Mouse (Mus musculus) embryonic facial prominence, embryonic 14.5 days (tissue): ENCODE measurements around the gene Ndufb4. TPM values are rescaled to one million over a fixed set of nuclear protein-coding genes. Genes with fewer than 3 reads are reported as not detected.

Experiments
- ATAC-seq: fragments of 200-750 bp; cut with Nextera tagmentation; 2 replicates; pipeline ENCODE4 v1.8.0; 2017; ENCODE audit warnings: low read depth, moderate number of reproducible peaks, moderate TSS enrichment
- DNase-seq: peaks from one replicate; pipeline ENCODE4 v3.0.0-alpha.2; 2015; ENCODE audit warnings: low spot score
- H3K27ac ChIP-seq: fragments of 300-500 bp; sonication (generic); replicated peaks from 2 replicates; pipeline ENCODE4 v1.5.1; 2014; ENCODE audit warnings: low read depth, mild to moderate bottlenecking, low read length, moderate library complexity
- H3K27me3 ChIP-seq: fragments of 300-500 bp; sonication (generic); replicated peaks from 2 replicates; pipeline ENCODE4 v1.6.1; 2014; ENCODE audit warnings: low read length; ENCODE audit not compliant: control insufficient read depth, insufficient read depth
- H3K36me3 ChIP-seq: fragments of 300-500 bp; sonication (generic); 2 replicates; pipeline ENCODE4 v1.6.1; 2014; ENCODE audit warnings: low read length, mixed read lengths; ENCODE audit not compliant: control insufficient read depth, insufficient read depth
- H3K4me1 ChIP-seq: fragments of 300-500 bp; sonication (generic); 2 replicates; pipeline ENCODE4 v1.6.1; 2014; ENCODE audit warnings: antibody characterized with exemption, low read length; ENCODE audit not compliant: control insufficient read depth, insufficient read depth
- H3K4me2 ChIP-seq: fragments of 300-500 bp; sonication (generic); 2 replicates; pipeline ENCODE4 v1.6.1; 2014; ENCODE audit warnings: low read depth, mild to moderate bottlenecking, low read length, moderate library complexity, mixed read lengths
- H3K4me3 ChIP-seq: fragments of 300-500 bp; sonication (generic); 2 replicates; pipeline ENCODE4 v1.5.1; 2014; ENCODE audit warnings: low read depth, mild to moderate bottlenecking, low read length
- H3K9ac ChIP-seq: fragments of 300-500 bp; sonication (generic); 2 replicates; pipeline ENCODE4 v1.6.1; 2014; ENCODE audit warnings: low read depth, mild to moderate bottlenecking, low read length, moderate library complexity, mixed read lengths
- H3K9me3 ChIP-seq: fragments of 300-500 bp; sonication (generic); 2 replicates; pipeline ENCODE4 v1.6.1; 2016; ENCODE audit warnings: low read length; ENCODE audit not compliant: control insufficient read depth
- WGBS: fragments of 180-500 bp; shearing (Covaris S2); extraction: QIAGEN DNeasy Blood & Tissue Kit; methylation state at CpG from one replicate; pipeline ENCODE4 v1.1.7; 2014; 5-methylcytosine and 5-hydroxymethylcytosine counted together
- polyA plus RNA-seq: library from polyadenylated mRNA; unstranded; fragments of >200 nt; fragmentation: Nextera tagmentation; extraction: Ambion mirVana; gene quantifications from 2 replicates; pipeline ENCODE4 v1.2.1, GENCODE M21; 2014

The Ndufb4 gene
- polyA plus RNA-seq, 1 experiment from 2014 or later: 74.3 TPM

DNA sequence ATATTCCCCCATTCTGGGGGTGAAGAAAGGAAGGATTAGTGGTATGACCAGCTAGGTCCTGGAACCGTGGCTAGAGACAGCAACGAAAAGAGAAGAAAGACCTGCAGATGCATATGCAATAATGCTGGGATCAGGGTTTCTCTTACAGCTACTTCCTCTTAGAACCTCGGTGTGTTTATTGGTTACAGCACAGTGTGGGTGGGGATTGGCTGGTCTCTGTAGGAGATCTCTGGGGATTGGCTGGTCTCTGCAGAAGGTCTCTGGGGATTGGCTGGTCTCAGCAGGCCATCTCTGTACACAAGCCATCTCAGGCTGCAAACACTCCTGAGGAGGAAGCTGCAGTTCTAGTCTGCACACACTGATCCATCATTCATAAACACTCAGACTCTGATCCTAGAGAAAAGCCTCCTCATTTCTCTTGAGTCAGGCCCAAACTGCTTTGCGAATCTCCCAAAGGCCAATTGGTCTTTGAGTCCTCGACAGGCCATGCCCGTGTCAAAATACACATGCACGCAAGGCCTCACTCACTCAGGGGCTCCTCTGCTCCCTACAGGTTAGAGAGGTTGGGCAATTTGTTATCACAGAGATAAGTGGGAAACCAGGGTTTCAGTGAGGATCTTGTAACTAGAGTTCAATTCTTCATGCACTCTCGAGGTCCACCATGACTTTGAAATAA is 35.1 kb upstream of the Ndufb4 start:
- Histone ChIP-seq H3K27me3 (no peaks in the 10 kb centered on the region), H3K4me2 (no peak overlapping the region), H3K9ac (no peak overlapping the region), H3K4me1 (peaks cover 50% of the 10 kb centered on the region), H3K9me3 (no peaks in the 10 kb centered on the region), H3K36me3 (no peaks in the 10 kb centered on the region), H3K27ac (peak overlapping the region; percentile 30; the same call in 1 of the 2 replicates), H3K4me3 (no peak overlapping the region)
- ATAC-seq (no peak), DNase-seq (peak; percentile 51)
- 58% methylated on average over 8 of the region's 8 CpGs for WGBS

DNA sequence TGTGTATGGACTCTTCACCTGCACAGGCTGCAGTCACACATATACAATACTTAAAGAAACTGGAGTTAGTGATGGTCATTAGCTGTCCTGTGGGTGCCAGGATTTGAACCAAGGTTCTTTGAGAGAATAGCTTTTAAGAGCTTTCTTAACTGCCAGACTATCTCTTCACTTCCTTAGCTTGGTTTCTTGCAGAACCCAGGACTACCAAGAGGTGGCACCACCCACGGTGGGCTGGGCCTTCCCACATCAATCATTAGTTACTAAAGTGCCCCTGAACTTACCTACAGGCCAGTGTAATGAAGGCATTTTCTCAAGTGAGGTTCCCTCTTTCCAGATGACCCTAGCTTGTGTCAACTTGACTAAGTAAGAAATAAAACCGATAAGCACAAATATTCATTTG is 33.9 kb upstream of the Ndufb4 start:
- Histone ChIP-seq H3K27ac (peak overlapping the region; percentile 56; the same call in 1 of the 2 replicates), H3K4me2 (no peak overlapping the region), H3K4me1 (peaks cover 58% of the 10 kb centered on the region), H3K4me3 (no peak overlapping the region), H3K27me3 (no peaks in the 10 kb centered on the region), H3K9ac (no peak overlapping the region), H3K36me3 (no peaks in the 10 kb centered on the region), H3K9me3 (no peaks in the 10 kb centered on the region)
- no peak for DNase-seq
- WGBS: 78% methylated on average over 2 of the region's 2 CpGs
- ATAC-seq: no peak

DNA sequence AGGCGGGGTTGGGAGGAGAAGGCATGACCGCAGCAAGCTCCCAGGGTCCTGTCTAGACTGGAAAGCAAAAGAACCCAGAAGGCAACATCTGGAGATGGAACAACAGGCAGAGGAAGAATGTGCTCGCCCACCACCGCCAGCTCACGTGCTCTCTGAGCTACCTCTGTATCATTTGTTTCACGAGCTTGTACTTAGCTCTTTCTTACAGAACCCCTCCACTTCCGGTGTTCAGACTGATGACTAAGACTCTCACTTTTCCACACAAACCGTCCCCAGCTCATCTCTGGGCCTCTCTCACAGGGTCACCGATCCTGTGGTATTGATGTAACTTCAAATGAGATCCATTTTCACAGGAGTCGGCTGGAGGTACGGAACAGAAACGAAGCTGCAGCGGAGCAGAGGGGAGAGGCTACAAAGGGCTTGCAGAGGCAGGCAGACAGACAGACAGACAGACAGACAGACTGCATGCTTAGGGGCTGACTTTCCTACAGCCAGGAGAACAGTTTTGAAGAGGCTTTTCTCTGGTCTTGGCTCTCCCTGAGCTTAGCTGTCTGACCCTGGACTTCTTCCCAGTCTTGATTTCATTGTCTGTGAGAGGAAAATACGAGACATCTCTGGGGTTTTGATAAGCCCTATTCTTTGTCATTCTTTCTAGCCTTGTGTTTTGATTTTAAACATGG is 33.2 kb upstream of the Ndufb4 start:
- ATAC-seq: no peak
- H3K4me1 ChIP-seq: peaks cover 62% of the 10 kb centered on the region
- H3K36me3 ChIP-seq: no peaks in the 10 kb centered on the region

DNA sequence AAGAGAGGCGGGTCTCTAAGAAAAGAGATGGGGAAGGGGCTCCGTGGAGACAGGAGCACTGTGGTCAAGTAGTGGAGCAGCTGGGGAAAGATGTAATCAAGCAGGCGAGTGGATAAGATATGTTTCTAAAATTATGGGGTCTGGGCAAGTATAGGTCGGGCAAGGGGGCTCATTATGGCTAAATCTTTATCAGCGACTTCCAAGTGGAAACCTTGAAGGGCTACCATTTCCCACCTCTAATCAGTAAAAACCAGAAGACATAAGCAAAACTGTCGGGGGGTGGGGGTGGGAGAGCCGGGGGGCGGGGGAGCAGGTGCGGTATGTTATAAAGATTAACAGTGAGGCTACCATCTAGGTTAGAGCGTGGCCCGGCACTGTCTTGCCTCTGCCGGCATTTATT is 32.6 kb upstream of the Ndufb4 start:
- Histone ChIP-seq H3K27ac (0 out of 2 replicates have a peak overlapping the region, but pooled peaks have one; percentile 56), H3K36me3 (no peaks in the 10 kb centered on the region), H3K4me1 (peaks cover 62% of the 10 kb centered on the region), H3K4me2 (no peak overlapping the region), H3K27me3 (no peaks in the 10 kb centered on the region), H3K9ac (no peak overlapping the region), H3K9me3 (no peaks in the 10 kb centered on the region), H3K4me3 (no peak overlapping the region)
- DNase-seq (no peak), ATAC-seq (no peak)
- WGBS: 65% methylated on average over 12 of the region's 12 CpGs

More for the DNA sequence above, 33.2 kb upstream of the Ndufb4 start:
- Histone ChIP-seq H3K9ac (no peak overlapping the region), H3K4me3 (no peak overlapping the region), H3K27ac (peak overlapping the region; percentile 56), H3K4me2 (no peak overlapping the region), H3K27me3 (no peaks in the 10 kb centered on the region), H3K9me3 (no peaks in the 10 kb centered on the region)
- 45% methylated on average over 14 of the region's 14 CpGs for WGBS
- DNase-seq: peak; percentile 68

DNA sequence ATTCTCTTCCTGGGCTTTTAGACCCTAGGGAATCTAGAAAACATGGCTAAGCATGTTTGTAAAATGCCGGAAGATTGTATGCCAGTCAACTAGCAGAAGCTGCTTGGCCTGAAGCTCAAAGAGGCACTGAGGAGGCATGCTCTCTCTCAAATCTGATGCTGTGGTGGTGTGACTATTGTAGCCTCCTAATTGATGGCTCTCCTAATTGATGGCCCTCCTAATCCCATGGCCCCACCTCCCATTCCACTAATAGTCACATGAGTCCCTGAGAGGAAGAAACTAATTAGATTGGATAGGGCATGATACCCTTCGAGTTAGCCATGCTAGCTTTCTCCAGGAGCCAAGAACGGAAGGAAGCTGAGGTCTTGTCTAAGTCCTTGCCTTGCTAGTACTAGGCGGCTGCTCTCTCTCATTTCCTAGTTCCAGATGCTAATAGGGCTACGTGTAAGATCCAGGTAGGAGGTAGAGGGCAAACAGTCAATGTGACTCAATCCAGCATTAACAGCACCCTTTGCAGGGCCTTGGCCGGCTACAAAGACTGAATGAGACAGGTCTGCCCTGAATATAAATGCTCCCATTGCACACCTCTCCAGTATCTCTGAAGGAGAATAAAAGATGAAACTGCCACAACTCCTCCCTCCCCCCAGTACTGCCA is 31.8 kb upstream of the Ndufb4 start:
- Histone ChIP-seq H3K36me3 (no peaks in the 10 kb centered on the region), H3K4me1 (peaks cover 59% of the 10 kb centered on the region), H3K9ac (no peak overlapping the region), H3K9me3 (no peaks in the 10 kb centered on the region), H3K4me2 (no peak overlapping the region), H3K27ac (no peak overlapping the region; the same call in 1 of the 2 replicates), H3K27me3 (no peaks in the 10 kb centered on the region), H3K4me3 (no peak overlapping the region)
- ATAC-seq: no peak
- 61% methylated on average over 6 of the region's 6 CpGs for WGBS
- peak; percentile 34 for DNase-seq

DNA sequence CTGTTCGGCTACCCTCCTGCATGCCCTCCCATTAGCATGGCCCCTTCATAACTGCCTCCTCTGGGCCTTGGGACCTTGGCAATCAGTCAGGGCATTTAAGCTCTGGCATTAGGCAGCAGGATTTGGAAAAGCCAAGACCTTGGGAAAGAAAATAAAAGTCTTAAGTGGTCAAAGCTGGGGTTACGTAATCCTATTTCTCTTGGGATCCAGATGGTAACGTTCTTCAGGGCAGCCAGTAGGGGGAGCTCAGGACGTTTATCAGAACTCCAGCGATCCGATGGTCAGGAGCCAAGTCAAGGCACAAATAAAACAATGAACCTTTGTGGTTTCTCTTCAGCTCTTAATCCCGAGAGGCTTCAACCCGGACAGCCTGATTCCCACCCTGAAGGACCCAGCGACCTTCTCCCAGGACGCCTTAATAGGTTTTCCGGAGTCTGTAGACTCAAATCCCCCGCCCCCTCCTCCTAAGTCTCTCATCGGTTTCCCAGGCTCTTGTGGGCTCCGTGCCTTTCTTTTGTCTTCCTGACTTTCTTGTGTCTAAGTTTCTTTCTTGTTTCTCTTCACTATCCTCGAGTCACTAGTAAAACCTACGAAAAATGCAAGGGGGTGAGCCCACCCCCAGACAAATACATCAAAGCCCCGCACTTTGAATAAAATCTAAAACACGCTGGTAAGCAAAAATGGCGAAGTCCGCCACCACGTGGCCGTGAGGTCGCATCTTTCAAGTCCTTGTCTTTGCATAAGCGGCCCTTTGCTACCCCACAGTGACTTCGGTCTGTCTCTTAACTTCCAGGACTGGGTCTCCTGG is 30.6 kb upstream of the Ndufb4 start:
- WGBS: 1% methylated on average over 25 of the region's 25 CpGs
- Histone ChIP-seq H3K4me2 (peak overlapping the region; percentile 74), H3K9ac (peak overlapping the region; percentile 74), H3K36me3 (no peaks in the 10 kb centered on the region), H3K9me3 (no peaks in the 10 kb centered on the region), H3K4me3 (peak overlapping the region; percentile 43), H3K4me1 (peaks cover 47% of the 10 kb centered on the region), H3K27me3 (no peaks in the 10 kb centered on the region), H3K27ac (peak overlapping the region; percentile 90)
- peak; percentile 53 for ATAC-seq
- peak; percentile 97 for DNase-seq

DNA sequence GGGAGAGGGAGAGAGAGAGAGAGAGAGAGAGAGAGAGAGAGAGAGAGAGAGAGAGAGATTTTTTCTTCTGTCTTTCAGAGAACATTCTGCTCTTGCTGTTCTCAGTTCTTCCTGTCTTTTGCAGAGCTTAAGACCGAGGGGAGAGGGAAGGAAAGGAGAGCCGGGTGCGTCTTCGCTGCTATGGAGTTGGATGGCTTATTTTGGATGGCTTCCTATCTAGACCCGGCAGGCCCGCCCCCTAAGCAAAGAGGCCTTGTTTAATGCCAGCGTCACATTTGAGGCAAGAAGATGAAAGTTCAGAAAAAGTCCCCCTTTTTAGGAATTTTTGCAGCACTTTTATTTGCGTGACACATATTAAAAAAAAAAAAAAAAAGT is 30.0 kb upstream of the Ndufb4 start:
- H3K9ac ChIP-seq: peak overlapping the region; percentile 74
- DNase-seq (peak; percentile 57), ATAC-seq (no peak)
- H3K4me2 ChIP-seq: peak overlapping the region; percentile 74
- 6% methylated on average over 8 of the region's 8 CpGs for WGBS
- peak overlapping the region; percentile 90 for H3K27ac ChIP-seq
- H3K9me3 ChIP-seq: no peaks in the 10 kb centered on the region
- peak overlapping the region; percentile 43 for H3K4me3 ChIP-seq
- H3K4me1 ChIP-seq: peaks cover 41% of the 10 kb centered on the region
- no peaks in the 10 kb centered on the region for H3K27me3 ChIP-seq
- H3K36me3 ChIP-seq: no peaks in the 10 kb centered on the region
